Mouse (Mus musculus): ENCODE results near the gene Pkd1l1.

Gene Pkd1l1

GRCm38 (mm10) chr11:8862426-8862825 is 110.6 kb downstream of the Pkd1l1 start:
- H3K36me3 ChIP-seq (ENCODE audit: control insufficient read depth, insufficient read depth, low read length, poor library complexity, severe bottlenecking) = no peaks in the 10 kb centered on the region
- DNase-seq (ENCODE audit: low read depth, low spot score) = no peak
- H3K27me3 ChIP-seq (ENCODE audit: control insufficient read depth, insufficient read depth, low read length, poor library complexity, severe bottlenecking) = no peaks in the 10 kb centered on the region

GRCm38 (mm10) chr11:8861978-8862377 is 111.1 kb downstream of the Pkd1l1 start:
- no peaks in the 10 kb centered on the region for H3K27me3 ChIP-seq (ENCODE audit: control insufficient read depth, insufficient read depth, low read length, poor library complexity, severe bottlenecking)
- no peak for DNase-seq (ENCODE audit: low read depth, low spot score)
- H3K36me3 ChIP-seq (ENCODE audit: control insufficient read depth, insufficient read depth, low read length, poor library complexity, severe bottlenecking) = no peaks in the 10 kb centered on the region

GRCm38 (mm10) chr11:8860878-8861277 is 112.2 kb downstream of the Pkd1l1 start:
- H3K36me3 ChIP-seq (ENCODE audit: control insufficient read depth, insufficient read depth, low read length, poor library complexity, severe bottlenecking) = no peaks in the 10 kb centered on the region
- H3K27me3 ChIP-seq (ENCODE audit: control insufficient read depth, insufficient read depth, low read length, poor library complexity, severe bottlenecking) = no peaks in the 10 kb centered on the region
- DNase-seq (ENCODE audit: low read depth, low spot score) = peak; percentile 48

- peak; percentile 78 for DNase-seq (ENCODE audit: low read depth, low spot score)
- Histone ChIP-seq H3K27me3 (ENCODE audit: control insufficient read depth, insufficient read depth, low read length, poor library complexity, severe bottlenecking) (no peaks in the 10 kb centered on the region), H3K36me3 (ENCODE audit: control insufficient read depth, insufficient read depth, low read length, poor library complexity, severe bottlenecking) (no peaks in the 10 kb centered on the region)
These were observed 113.2 kb downstream of the Pkd1l1 start for GRCm38 (mm10) chr11:8859868-8860267.

GRCm38 (mm10) chr11:8859041-8859440 is 114.0 kb downstream of the Pkd1l1 start:
- Histone ChIP-seq H3K36me3 (ENCODE audit: control insufficient read depth, insufficient read depth, low read length, poor library complexity, severe bottlenecking) (no peaks in the 10 kb centered on the region), H3K27me3 (ENCODE audit: control insufficient read depth, insufficient read depth, low read length, poor library complexity, severe bottlenecking) (no peaks in the 10 kb centered on the region)
- no peak for DNase-seq (ENCODE audit: low read depth, low spot score)

- Histone ChIP-seq H3K36me3 (ENCODE audit: control insufficient read depth, insufficient read depth, low read length, poor library complexity, severe bottlenecking) (no peaks in the 10 kb centered on the region), H3K27me3 (ENCODE audit: control insufficient read depth, insufficient read depth, low read length, poor library complexity, severe bottlenecking) (no peaks in the 10 kb centered on the region)
- no peak for DNase-seq (ENCODE audit: low read depth, low spot score)
These were observed 116.9 kb downstream of the Pkd1l1 start for GRCm38 (mm10) chr11:8856125-8856524.

GRCm38 (mm10) chr11:8848049-8848448 is 125.0 kb downstream of the Pkd1l1 start:
- H3K36me3 ChIP-seq (ENCODE audit: control insufficient read depth, insufficient read depth, low read length, poor library complexity, severe bottlenecking) = no peaks in the 10 kb centered on the region
- no peaks in the 10 kb centered on the region for H3K27me3 ChIP-seq (ENCODE audit: control insufficient read depth, insufficient read depth, low read length, poor library complexity, severe bottlenecking)
- DNase-seq (ENCODE audit: low read depth, low spot score) = no peak

GRCm38 (mm10) chr11:8847627-8848026 is 125.4 kb downstream of the Pkd1l1 start:
- DNase-seq (ENCODE audit: low read depth, low spot score) = no peak
- Histone ChIP-seq H3K36me3 (ENCODE audit: control insufficient read depth, insufficient read depth, low read length, poor library complexity, severe bottlenecking) (no peaks in the 10 kb centered on the region), H3K27me3 (ENCODE audit: control insufficient read depth, insufficient read depth, low read length, poor library complexity, severe bottlenecking) (no peaks in the 10 kb centered on the region)

GRCm38 (mm10) chr11:8836176-8836575 is 136.9 kb downstream of the Pkd1l1 start:
- H3K36me3 ChIP-seq (ENCODE audit: control insufficient read depth, insufficient read depth, low read length, poor library complexity, severe bottlenecking) = no peaks in the 10 kb centered on the region
- H3K27me3 ChIP-seq (ENCODE audit: control insufficient read depth, insufficient read depth, low read length, poor library complexity, severe bottlenecking) = no peaks in the 10 kb centered on the region
- no peak for DNase-seq (ENCODE audit: low read depth, low spot score)

GRCm38 (mm10) chr11:8834121-8834520 is 138.9 kb downstream of the Pkd1l1 start:
- DNase-seq (ENCODE audit: low read depth, low spot score) = no peak
- no peaks in the 10 kb centered on the region for H3K36me3 ChIP-seq (ENCODE audit: control insufficient read depth, insufficient read depth, low read length, poor library complexity, severe bottlenecking)
- H3K27me3 ChIP-seq (ENCODE audit: control insufficient read depth, insufficient read depth, low read length, poor library complexity, severe bottlenecking) = no peaks in the 10 kb centered on the region

GRCm38 (mm10) chr11:8830551-8830950 is 142.5 kb downstream of the Pkd1l1 start:
- no peaks in the 10 kb centered on the region for H3K36me3 ChIP-seq (ENCODE audit: control insufficient read depth, insufficient read depth, low read length, poor library complexity, severe bottlenecking)
- no peak for DNase-seq (ENCODE audit: low read depth, low spot score)
- H3K27me3 ChIP-seq (ENCODE audit: control insufficient read depth, insufficient read depth, low read length, poor library complexity, severe bottlenecking) = no peaks in the 10 kb centered on the region

- H3K36me3 ChIP-seq (ENCODE audit: control insufficient read depth, insufficient read depth, low read length, poor library complexity, severe bottlenecking) = no peaks in the 10 kb centered on the region
- no peaks in the 10 kb centered on the region for H3K27me3 ChIP-seq (ENCODE audit: control insufficient read depth, insufficient read depth, low read length, poor library complexity, severe bottlenecking)
- DNase-seq (ENCODE audit: low read depth, low spot score) = no peak
These were observed 143.5 kb downstream of the Pkd1l1 start for GRCm38 (mm10) chr11:8829561-8829960.

- no peak for DNase-seq (ENCODE audit: low read depth, low spot score)
- Histone ChIP-seq H3K36me3 (ENCODE audit: control insufficient read depth, insufficient read depth, low read length, poor library complexity, severe bottlenecking) (no peaks in the 10 kb centered on the region), H3K27me3 (ENCODE audit: control insufficient read depth, insufficient read depth, low read length, poor library complexity, severe bottlenecking) (no peaks in the 10 kb centered on the region)
These were observed 144.1 kb downstream of the Pkd1l1 start for GRCm38 (mm10) chr11:8828836-8829526.

- H3K36me3 ChIP-seq (ENCODE audit: control insufficient read depth, insufficient read depth, low read length, poor library complexity, severe bottlenecking) = no peaks in the 10 kb centered on the region
These were observed 146.5 kb downstream of the Pkd1l1 start for GRCm38 (mm10) chr11:8826609-8827008.

GRCm38 (mm10) chr11:8826046-8826445 is 147.0 kb downstream of the Pkd1l1 start:
- Histone ChIP-seq H3K27me3 (ENCODE audit: control insufficient read depth, insufficient read depth, low read length, poor library complexity, severe bottlenecking) (no peaks in the 10 kb centered on the region), H3K36me3 (ENCODE audit: control insufficient read depth, insufficient read depth, low read length, poor library complexity, severe bottlenecking) (no peaks in the 10 kb centered on the region)
- no peak for DNase-seq (ENCODE audit: low read depth, low spot score)

More at GRCm38 (mm10) chr11:8826609-8827008, 146.5 kb downstream of the Pkd1l1 start:
- DNase-seq (ENCODE audit: low read depth, low spot score) = no peak
- no peaks in the 10 kb centered on the region for H3K27me3 ChIP-seq (ENCODE audit: control insufficient read depth, insufficient read depth, low read length, poor library complexity, severe bottlenecking)

GRCm38 (mm10) chr11:8825413-8825812 is 147.7 kb downstream of the Pkd1l1 start:
- H3K27me3 ChIP-seq (ENCODE audit: control insufficient read depth, insufficient read depth, low read length, poor library complexity, severe bottlenecking) = no peaks in the 10 kb centered on the region
- no peaks in the 10 kb centered on the region for H3K36me3 ChIP-seq (ENCODE audit: control insufficient read depth, insufficient read depth, low read length, poor library complexity, severe bottlenecking)
- DNase-seq (ENCODE audit: low read depth, low spot score) = no peak

Measured in splenic B cell, adult 2 months (primary cell).